Mouse (Mus musculus): ENCODE results near the gene Slc7a5.

DNA sequence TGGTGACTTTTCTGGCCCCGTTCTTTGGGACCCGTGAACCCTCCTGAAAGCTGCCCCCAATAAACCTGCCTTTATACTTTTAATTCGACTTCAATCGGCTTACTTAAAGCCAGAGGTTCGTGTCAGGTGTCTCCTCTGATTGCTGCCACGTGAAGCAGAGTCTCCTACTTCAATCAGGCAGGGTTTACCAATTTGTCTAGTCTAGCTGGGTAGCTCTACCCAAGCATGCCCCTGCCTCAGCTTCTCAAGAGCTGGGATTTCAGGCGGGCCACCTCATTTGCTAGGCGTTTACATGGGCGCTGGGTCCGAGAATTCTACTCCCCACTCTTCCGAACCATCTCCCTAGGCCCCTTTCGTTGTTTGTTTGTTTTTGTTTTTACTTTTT, 57.1 kb downstream of the Slc7a5 start:
- TF ChIP-seq CTCF (conservative IDR thresholded peaks at IDR 0.05; ENCODE audit: low read length), result no peak
- no peak for TF ChIP-seq NANOG (IDR thresholded peaks at IDR 0.05; ENCODE audit: borderline replicate concordance, low read length)
- no peak for TF ChIP-seq POU5F1 (IDR thresholded peaks at IDR 0.05; ENCODE audit: borderline replicate concordance, low read length)

All from E14TG2a.4 (cell line).